Mouse (Mus musculus) hindbrain, embryonic 13.5 days (tissue): Measurements from ENCODE around the gene Figla. TPM values are rescaled to one million over a fixed set of nuclear protein-coding genes. Genes with fewer than 3 reads are reported as not detected.
"Not testable (repeated sequence)": the region's sequence is repeated elsewhere in the genome, so short reads cannot be mapped to it uniquely, and the experiment has no call there.

ENCODE experiments used
- ATAC-seq: fragments of 200-750 bp; cut with Nextera tagmentation; 2 replicates; pipeline ENCODE4 v1.8.0; 2017; ENCODE audit warnings: moderate TSS enrichment; ENCODE audit not compliant: low FRiP score
- H3K27ac ChIP-seq: fragments of 300-500 bp; sonication (generic); 2 replicates; pipeline ENCODE4 v1.5.1; 2015; ENCODE audit warnings: inconsistent platforms, mild to moderate bottlenecking, moderate library complexity
- H3K27me3 ChIP-seq: fragments of 300-500 bp; sonication (generic); 2 replicates; pipeline ENCODE4 v1.6.1; 2015; ENCODE audit warnings: mild to moderate bottlenecking, inconsistent platforms
- H3K36me3 ChIP-seq: fragments of 300-500 bp; sonication (generic); 2 replicates; pipeline ENCODE4 v1.6.1; 2015; ENCODE audit warnings: mild to moderate bottlenecking, inconsistent platforms
- H3K4me1 ChIP-seq: fragments of 300-500 bp; sonication (generic); replicated peaks from 2 replicates; pipeline ENCODE4 v1.6.1; 2015; ENCODE audit warnings: inconsistent platforms
- H3K4me2 ChIP-seq: fragments of 300-500 bp; sonication (generic); 2 replicates; pipeline ENCODE4 v1.6.1; 2015; ENCODE audit warnings: inconsistent platforms, mild to moderate bottlenecking, moderate library complexity
- H3K4me3 ChIP-seq: fragments of 300-500 bp; sonication (generic); 2 replicates; pipeline ENCODE4 v1.5.1; 2015; ENCODE audit warnings: mild to moderate bottlenecking, inconsistent platforms
- H3K9ac ChIP-seq: fragments of 300-500 bp; sonication (generic); 2 replicates; pipeline ENCODE4 v1.6.1; 2015; ENCODE audit warnings: mild to moderate bottlenecking, inconsistent platforms
- H3K9me3 ChIP-seq: fragments of 300-500 bp; sonication (generic); 2 replicates; pipeline ENCODE4 v1.6.1; 2016; ENCODE audit warnings: inconsistent platforms
- WGBS: fragments of 180-500 bp; shearing (Covaris S2); methylation state at CpG from one replicate; pipeline ENCODE4 v1.1.7; 2015; 5-methylcytosine and 5-hydroxymethylcytosine counted together
- polyA plus RNA-seq: library from polyadenylated mRNA; unstranded; fragments of >200 nt; fragmentation: Nextera tagmentation; extraction: Ambion mirVana; gene quantifications from 2 replicates; pipeline ENCODE4 v1.2.1, GENCODE M21; 2015

Figla gene
- polyA plus RNA-seq = not detected in 2 replicates

DNA sequence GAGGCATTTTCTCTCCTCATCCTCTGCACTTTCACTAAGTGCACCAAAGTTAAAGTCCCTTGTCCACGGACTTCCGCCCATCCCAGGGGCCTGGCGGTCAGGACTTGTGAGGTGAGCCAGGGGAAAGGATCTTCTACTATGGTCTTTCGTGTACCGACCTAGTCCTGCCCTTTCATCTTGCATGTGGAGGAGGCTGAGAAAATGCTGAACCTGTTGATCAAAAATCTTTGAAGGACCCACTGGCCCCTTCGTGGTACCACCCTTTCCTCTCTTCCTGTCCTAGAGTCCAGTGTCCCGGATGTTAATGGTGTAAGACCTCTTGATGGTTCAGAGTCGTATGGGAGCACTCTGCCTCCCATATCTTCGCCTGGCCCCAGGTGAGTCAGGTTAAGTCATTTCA is at the start of gene Figla:
TSS of gene Figla (plus strand) at position 301 of the 400 bp plus-strand sequence.
- Histone ChIP-seq H3K9ac (no peak within 1 kb of the TSS), H3K27me3 (no peaks in the 10 kb centered on the region)
- 86% methylated on average over 9 of the region's 9 CpGs for WGBS

DNA sequence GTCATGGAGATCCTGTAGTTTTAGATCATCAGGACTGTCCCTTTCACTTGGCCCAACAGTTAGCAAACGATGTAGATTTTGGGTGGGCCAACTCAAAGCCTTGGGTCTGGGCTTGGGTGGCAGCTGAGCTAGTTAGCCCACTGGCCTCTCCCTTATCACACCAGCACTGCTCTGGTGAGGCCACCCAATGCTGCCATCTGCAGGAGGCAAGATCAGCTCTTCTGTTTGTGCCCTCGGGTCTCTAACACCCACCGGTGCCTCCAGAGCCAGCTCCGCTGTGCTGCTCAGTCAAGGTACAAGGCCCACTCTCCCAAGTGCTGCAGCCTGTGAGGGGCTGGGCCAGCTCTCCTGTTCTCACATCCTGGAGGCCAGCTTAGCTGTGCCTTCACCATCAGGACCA is 49.3 kb upstream of the Figla start:
- WGBS = 81% methylated on average over 4 of the region's 4 CpGs
- H3K4me1 ChIP-seq = peaks cover 5% of the 10 kb centered on the region; the same call in 1 of the 2 replicates
- no peak for ATAC-seq

More for the DNA sequence above, at the start of gene Figla:
- Histone ChIP-seq H3K36me3 (no peaks in the 10 kb centered on the region), H3K27ac (no peak within 1 kb of the TSS), H3K4me2 (no peak within 1 kb of the TSS), H3K4me1 (no peaks in the 10 kb centered on the region), H3K9me3 (no peaks in the 10 kb centered on the region), H3K4me3 (no peak within 1 kb of the TSS)
- ATAC-seq = no peak

DNA sequence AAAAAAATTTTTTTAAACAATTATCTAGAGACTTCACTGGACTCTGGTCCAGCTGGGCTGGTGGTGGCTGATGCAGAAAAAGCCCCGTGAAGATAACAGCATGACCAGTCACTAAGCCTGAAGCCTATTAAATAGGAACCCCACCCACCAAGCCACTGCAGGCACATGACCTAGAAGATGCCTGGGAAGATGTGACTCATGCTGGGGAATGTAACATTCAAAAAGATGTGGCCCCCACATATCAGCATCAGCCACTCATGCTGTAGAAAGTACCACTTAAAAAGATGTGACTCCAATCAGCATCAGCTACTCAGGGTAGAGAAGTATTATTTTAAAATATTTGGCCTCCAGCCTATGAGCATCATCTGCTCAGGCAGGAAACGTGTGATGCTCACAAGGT is 46.1 kb upstream of the Figla start:
- Histone ChIP-seq H3K27me3 (no peaks in the 10 kb centered on the region), H3K4me3 (no peak overlapping the region), H3K36me3 (no peaks in the 10 kb centered on the region), H3K4me1 (no peaks in the 10 kb centered on the region), H3K9ac (no peak overlapping the region), H3K9me3 (no peaks in the 10 kb centered on the region), H3K27ac (no peak overlapping the region), H3K4me2 (no peak overlapping the region)
- WGBS = 84% methylated on average over 2 of the region's 2 CpGs
- ATAC-seq = no peak

More for the DNA sequence above, 49.3 kb upstream of the Figla start:
- no peaks in the 10 kb centered on the region for H3K36me3 ChIP-seq
- no peak overlapping the region for H3K4me2 ChIP-seq
- H3K27ac ChIP-seq = no peak overlapping the region
- no peaks in the 10 kb centered on the region for H3K9me3 ChIP-seq
- no peaks in the 10 kb centered on the region for H3K27me3 ChIP-seq
- no peak overlapping the region for H3K9ac ChIP-seq
- no peak overlapping the region for H3K4me3 ChIP-seq

GRCm38 (mm10) chr6:85972699-85973098 is 43.3 kb upstream of the Figla start:
- WGBS = 80% methylated on average over 3 of the region's 3 CpGs
- Histone ChIP-seq H3K4me1 (no peaks in the 10 kb centered on the region), H3K9me3 (no peaks in the 10 kb centered on the region), H3K4me2 (no peak overlapping the region), H3K27me3 (no peaks in the 10 kb centered on the region), H3K27ac (no peak overlapping the region), H3K36me3 (no peaks in the 10 kb centered on the region), H3K4me3 (no peak overlapping the region), H3K9ac (no peak overlapping the region)
- no peak for ATAC-seq

DNA sequence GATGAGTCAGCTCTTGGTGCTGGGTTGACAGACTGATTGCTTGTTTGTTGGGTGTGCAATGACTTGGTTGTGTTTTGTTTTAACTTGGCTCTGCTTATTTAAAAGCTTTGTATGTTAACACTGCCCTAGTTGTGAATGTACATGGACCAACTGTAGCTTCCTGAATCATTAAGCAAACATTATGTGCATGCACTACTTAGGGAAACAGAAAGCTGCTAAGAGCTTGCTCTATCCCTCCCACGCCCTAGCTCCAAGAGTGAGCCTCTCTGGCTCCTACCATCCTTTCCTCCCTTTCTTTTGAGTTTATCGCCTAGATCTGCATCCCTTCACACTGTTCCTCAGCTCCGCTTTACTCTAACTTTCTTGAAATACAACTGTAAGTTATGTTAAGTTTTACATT is 42.6 kb upstream of the Figla start:
- Histone ChIP-seq H3K4me3 (no peak overlapping the region), H3K27ac (no peak overlapping the region), H3K4me2 (no peak overlapping the region), H3K9ac (no peak overlapping the region), H3K9me3 (no peaks in the 10 kb centered on the region), H3K4me1 (no peaks in the 10 kb centered on the region), H3K36me3 (no peaks in the 10 kb centered on the region), H3K27me3 (no peaks in the 10 kb centered on the region)
- no peak for ATAC-seq
- WGBS = 90% methylated on average over 3 of the region's 3 CpGs

DNA sequence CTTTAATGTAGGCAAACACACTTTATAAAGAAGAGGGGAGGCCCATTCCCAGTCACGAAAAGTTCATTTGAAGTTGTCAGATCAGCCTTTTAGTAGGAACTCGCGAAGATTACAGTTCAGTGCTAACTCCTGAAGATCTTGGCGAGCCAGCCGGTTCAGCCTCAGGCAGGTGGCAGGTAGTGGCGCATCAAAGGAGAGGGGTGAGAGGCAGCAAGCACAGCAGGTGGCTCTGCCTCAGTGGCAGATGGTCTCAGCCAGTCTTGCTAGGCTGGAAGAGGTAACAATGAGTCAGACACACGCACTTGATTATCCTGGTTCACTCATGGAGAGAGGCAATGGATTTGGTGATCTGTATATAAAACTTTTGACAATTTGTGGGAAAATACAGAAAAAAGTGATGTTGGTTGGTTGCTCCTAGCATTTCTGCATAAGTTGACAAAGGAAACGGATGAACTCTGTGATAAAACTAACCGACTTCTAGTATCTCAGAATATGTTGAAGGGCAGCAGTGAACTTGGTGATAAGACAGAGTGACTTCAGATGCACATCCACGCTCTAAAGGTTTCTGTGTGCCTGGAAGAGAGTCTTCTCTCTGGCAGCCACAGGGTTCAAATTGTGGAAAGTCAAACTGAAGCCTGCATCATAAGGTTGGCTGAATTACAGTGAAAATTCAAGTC is 40.9 kb upstream of the Figla start:
- H3K4me3 ChIP-seq = no peak overlapping the region
- H3K9me3 ChIP-seq = no peaks in the 10 kb centered on the region
- no peaks in the 10 kb centered on the region for H3K27me3 ChIP-seq
- no peaks in the 10 kb centered on the region for H3K36me3 ChIP-seq
- WGBS = 75% methylated on average over 10 of the region's 10 CpGs
- H3K9ac ChIP-seq = no peak overlapping the region
- H3K4me1 ChIP-seq = no peaks in the 10 kb centered on the region
- H3K4me2 ChIP-seq = no peak overlapping the region
- no peak overlapping the region for H3K27ac ChIP-seq
- no peak for ATAC-seq

DNA sequence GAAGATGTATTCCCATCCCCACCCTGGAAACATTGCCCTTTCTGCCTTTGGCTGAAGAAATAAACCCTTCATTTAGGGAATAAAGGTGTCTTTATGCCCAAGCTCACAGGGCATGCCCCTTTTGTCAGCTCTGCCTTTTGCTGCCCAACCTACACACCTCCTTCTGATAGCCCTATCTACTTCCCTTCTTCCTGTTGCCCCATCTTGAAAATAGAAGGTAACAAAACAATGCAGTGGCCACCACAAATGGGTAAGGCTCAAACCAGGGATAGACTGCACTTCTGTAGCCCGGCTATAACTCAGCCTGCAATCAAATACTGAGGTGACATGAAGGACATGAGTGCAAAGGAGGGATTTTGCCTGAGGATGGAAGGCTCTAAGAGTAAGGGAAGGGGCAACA is 40.2 kb upstream of the Figla start:
- 85% methylated on average over 1 of the region's 1 CpGs for WGBS

DNA sequence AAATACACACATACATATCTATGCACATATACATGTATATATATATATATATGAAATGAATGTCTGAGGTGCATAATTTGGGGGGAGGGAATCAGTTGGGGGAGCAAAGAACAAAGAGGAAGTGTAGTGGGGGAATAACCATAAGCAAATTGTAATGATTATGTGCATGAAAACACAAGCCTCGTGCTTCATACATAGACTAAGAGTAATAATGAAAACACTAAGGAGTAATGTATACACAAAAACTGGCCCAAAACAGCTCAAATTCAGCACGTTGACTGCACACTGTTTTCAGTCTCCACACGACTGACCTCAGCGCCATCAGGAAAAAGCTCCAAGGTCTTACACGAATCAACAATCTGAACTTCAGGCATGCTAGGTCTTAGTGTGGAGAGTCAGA is 39.7 kb upstream of the Figla start:
- 90% methylated on average over 5 of the region's 5 CpGs for WGBS
- ATAC-seq = no peak
- H3K36me3 ChIP-seq = no peaks in the 10 kb centered on the region

More for the DNA sequence above, 40.2 kb upstream of the Figla start:
- H3K27me3 ChIP-seq = no peaks in the 10 kb centered on the region
- H3K9ac ChIP-seq = no peak overlapping the region
- no peak for ATAC-seq
- no peaks in the 10 kb centered on the region for H3K36me3 ChIP-seq
- no peak overlapping the region for H3K4me2 ChIP-seq
- no peaks in the 10 kb centered on the region for H3K9me3 ChIP-seq
- H3K4me1 ChIP-seq = no peaks in the 10 kb centered on the region
- no peak overlapping the region for H3K27ac ChIP-seq
- no peak overlapping the region for H3K4me3 ChIP-seq

DNA sequence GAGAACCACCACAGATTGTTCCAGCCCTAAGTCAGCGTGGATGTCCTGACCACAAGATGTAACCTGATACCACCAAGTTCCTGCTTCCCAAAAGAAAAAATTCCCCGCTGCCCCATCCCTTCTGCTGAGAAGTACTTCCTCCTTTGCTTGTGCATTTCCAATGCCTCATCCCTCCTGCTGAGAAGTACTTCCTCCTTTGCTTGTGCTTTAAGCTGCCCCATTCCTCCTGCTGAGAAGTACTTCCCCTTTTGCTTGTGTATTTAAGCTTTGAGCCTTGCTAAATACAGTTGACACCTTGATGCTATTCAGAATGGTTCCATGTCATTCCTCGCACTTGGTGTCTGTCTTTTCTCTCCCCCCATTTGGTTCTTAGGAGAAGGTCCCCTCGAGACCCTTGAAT is 37.2 kb upstream of the Figla start:
- H3K9me3 ChIP-seq, H3K36me3 ChIP-seq, H3K4me1 ChIP-seq, H3K4me3 ChIP-seq, ATAC-seq, H3K9ac ChIP-seq, H3K27me3 ChIP-seq, H3K4me2 ChIP-seq, H3K27ac ChIP-seq: not testable (repeated sequence)
- 82% methylated on average over 4 of the region's 4 CpGs for WGBS

More for the DNA sequence above, 39.7 kb upstream of the Figla start:
- Histone ChIP-seq H3K27ac (no peak overlapping the region), H3K4me3 (no peak overlapping the region), H3K27me3 (no peaks in the 10 kb centered on the region), H3K9ac (no peak overlapping the region), H3K9me3 (no peaks in the 10 kb centered on the region), H3K4me1 (no peaks in the 10 kb centered on the region), H3K4me2 (no peak overlapping the region)

- H3K9me3 ChIP-seq = no peaks in the 10 kb centered on the region
- WGBS = 73% methylated on average over 8 of the region's 8 CpGs
- no peak overlapping the region for H3K27ac ChIP-seq
- H3K9ac ChIP-seq = peak overlapping the region; percentile 3; the same call in 1 of the 2 replicates
- H3K4me2 ChIP-seq = no peak overlapping the region
- H3K36me3 ChIP-seq = no peaks in the 10 kb centered on the region
- H3K27me3 ChIP-seq = no peaks in the 10 kb centered on the region
- H3K4me3 ChIP-seq = no peak overlapping the region
- H3K4me1 ChIP-seq = no peaks in the 10 kb centered on the region
- ATAC-seq = no peak
Observed at GRCm38 (mm10) chr6:85984351-85984750, 31.6 kb upstream of the Figla start.

DNA sequence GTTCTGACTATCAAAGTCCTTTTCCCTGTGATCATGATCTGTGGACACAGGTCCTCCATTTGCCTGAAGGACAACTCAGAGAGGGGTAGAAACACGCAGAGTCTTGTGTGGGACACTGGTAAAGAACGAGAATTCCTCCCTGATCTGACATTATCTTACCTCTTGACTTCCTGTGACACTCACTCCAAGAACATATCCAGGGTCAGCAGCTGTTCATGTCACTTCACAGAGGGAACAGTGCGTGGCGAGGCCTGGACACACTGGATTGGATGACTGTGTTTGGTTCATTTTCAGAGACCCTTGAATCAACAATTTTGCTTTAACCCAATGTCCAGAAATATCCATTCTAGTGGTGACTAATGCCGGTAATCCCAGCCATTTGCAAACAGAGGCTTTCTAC is 26.4 kb upstream of the Figla start:
- not testable (repeated sequence) for H3K9ac ChIP-seq, H3K27ac ChIP-seq, H3K36me3 ChIP-seq, H3K4me3 ChIP-seq, ATAC-seq, H3K4me1 ChIP-seq, H3K9me3 ChIP-seq, H3K4me2 ChIP-seq, H3K27me3 ChIP-seq
- WGBS = 92% methylated on average over 5 of the region's 5 CpGs

DNA sequence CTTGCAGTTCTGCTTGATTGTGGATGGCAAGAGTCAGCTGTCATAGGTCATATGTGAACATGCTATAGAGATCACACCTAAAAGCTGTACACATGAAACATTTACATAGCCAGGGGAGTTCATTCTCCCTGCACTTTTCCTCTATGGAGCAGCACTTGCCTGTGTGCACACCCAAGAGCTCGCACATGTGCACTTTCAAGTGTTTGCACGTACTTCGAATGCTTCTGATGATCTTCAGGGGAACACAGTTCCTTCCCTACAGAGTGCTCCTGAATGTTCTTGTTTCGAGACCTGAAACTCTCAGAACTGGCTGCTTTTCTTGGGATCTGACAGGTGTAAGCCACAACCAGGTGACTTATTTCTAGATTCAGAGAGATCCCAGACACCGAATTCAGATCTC is 25.2 kb upstream of the Figla start:
- 86% methylated on average over 5 of the region's 5 CpGs for WGBS
- not testable (repeated sequence) for H3K4me1 ChIP-seq

GRCm38 (mm10) chr6:86003405-86003925 is 12.5 kb upstream of the Figla start:
- H3K4me2 ChIP-seq = no peak overlapping the region
- no peaks in the 10 kb centered on the region for H3K36me3 ChIP-seq
- 0 out of 2 replicates have a peak, but pooled peaks cover 3% of the 10 kb centered on the region for H3K27me3 ChIP-seq
- no peak overlapping the region for H3K4me3 ChIP-seq
- peaks cover 7% of the 10 kb centered on the region; the same call in 1 of the 2 replicates for H3K4me1 ChIP-seq
- WGBS = 71% methylated on average over 18 of the region's 18 CpGs
- H3K9me3 ChIP-seq = peaks cover 5% of the 10 kb centered on the region
- ATAC-seq = no peak
- no peak overlapping the region for H3K27ac ChIP-seq
- no peak overlapping the region for H3K9ac ChIP-seq

More for the DNA sequence above, 25.2 kb upstream of the Figla start:
- not testable (repeated sequence) for H3K9ac ChIP-seq, H3K4me3 ChIP-seq, ATAC-seq, H3K4me2 ChIP-seq, H3K27ac ChIP-seq, H3K9me3 ChIP-seq, H3K36me3 ChIP-seq, H3K27me3 ChIP-seq
